Mouse (Mus musculus): ENCODE data around the gene Depp1. TPM values are rescaled to one million over a fixed set of nuclear protein-coding genes. Genes with fewer than 3 reads are reported as not detected.
A peak's percentile ranks its signal among the peaks of the same experiment; 100 is the strongest.

Depp1 gene
- polyA plus RNA-seq, 1 experiment from 2014 or later = 23.5 TPM

- no peak for TF ChIP-seq CTCF (IDR thresholded peaks at IDR 0.05; ENCODE audit: low read depth)
- Histone ChIP-seq H3K4me2 (no peak overlapping the region), H3K36me3 (ENCODE audit: insufficient read depth) (no peaks in the 10 kb centered on the region), H3K9me3 (ENCODE audit: low read depth, low read length) (no peaks in the 10 kb centered on the region), H3K9ac (no peak overlapping the region), H3K27ac (ENCODE audit: low read depth) (no peak overlapping the region), H3K4me3 (ENCODE audit: low read depth, low read length) (no peak overlapping the region), H3K4me1 (ENCODE audit: insufficient read depth) (no peaks in the 10 kb centered on the region), H3K27me3 (ENCODE audit: insufficient read depth, low read length) (no peaks in the 10 kb centered on the region)
- 77% methylated on average over 9 of the region's 9 CpGs for WGBS
- ATAC-seq (ENCODE audit: insufficient read depth) = no peak
- no peak for DNase-seq
Observed at GRCm38 (mm10) chr6:116636581-116637235, 13.7 kb upstream of the Depp1 start.

DNA sequence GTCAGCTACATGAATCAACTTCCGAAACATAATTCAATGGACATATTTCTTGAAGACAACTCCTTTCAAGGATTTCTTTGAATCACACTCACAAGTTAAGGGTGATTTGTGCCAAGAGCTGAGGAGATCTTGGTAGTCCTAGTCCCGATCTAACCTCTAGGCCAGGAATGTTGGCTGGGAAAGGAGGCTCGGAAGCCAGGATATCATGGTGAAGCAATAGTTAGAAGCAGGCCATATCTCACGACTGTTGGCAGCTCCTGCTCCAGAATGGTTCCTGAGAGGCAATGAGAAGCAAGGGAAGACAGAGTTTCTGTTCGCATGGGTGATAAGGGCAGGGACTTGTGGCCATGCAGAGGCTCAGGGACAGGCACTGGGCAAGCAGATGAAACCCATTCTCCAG lies 12.9 kb upstream of the Depp1 start:
- Histone ChIP-seq H3K9me3 (ENCODE audit: low read depth, low read length) (no peaks in the 10 kb centered on the region), H3K36me3 (ENCODE audit: insufficient read depth) (no peaks in the 10 kb centered on the region), H3K27ac (ENCODE audit: low read depth) (no peak overlapping the region), H3K9ac (no peak overlapping the region), H3K4me2 (no peak overlapping the region), H3K27me3 (ENCODE audit: insufficient read depth, low read length) (no peaks in the 10 kb centered on the region), H3K4me3 (ENCODE audit: low read depth, low read length) (no peak overlapping the region), H3K4me1 (ENCODE audit: insufficient read depth) (no peaks in the 10 kb centered on the region)
- 76% methylated on average over 5 of the region's 5 CpGs for WGBS
- DNase-seq (no peak), ATAC-seq (ENCODE audit: insufficient read depth) (no peak)
- TF ChIP-seq CTCF (IDR thresholded peaks at IDR 0.05; ENCODE audit: low read depth) = no peak

DNA sequence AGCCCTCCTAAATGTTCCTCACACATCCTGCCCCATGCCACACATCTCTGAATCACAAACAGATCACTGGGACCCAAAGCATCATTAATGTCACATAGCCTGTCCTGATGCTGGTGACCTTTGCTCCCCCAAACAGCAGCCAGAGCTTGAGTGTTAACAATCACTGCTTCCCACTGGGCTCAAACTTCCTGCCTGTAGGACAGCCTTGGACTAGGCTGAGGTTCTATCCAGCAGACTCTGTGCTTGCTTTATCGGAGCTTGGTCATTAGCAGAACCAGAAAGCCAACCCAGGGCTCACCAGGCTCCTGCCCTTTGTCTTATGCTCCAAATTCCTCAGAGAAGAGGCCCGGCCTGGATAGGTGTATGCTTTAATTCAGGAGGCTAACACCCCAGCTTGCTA lies 11.5 kb upstream of the Depp1 start:
- no peak for DNase-seq
- TF ChIP-seq CTCF (IDR thresholded peaks at IDR 0.05; ENCODE audit: low read depth) = no peak
- no peak overlapping the region for H3K27ac ChIP-seq (ENCODE audit: low read depth)
- H3K27me3 ChIP-seq (ENCODE audit: insufficient read depth, low read length) = no peaks in the 10 kb centered on the region
- ATAC-seq (ENCODE audit: insufficient read depth) = no peak
- H3K4me1 ChIP-seq (ENCODE audit: insufficient read depth) = no peaks in the 10 kb centered on the region
- 75% methylated on average over 2 of the region's 2 CpGs for WGBS
- H3K36me3 ChIP-seq (ENCODE audit: insufficient read depth) = no peaks in the 10 kb centered on the region
- H3K4me2 ChIP-seq = no peak overlapping the region
- H3K9ac ChIP-seq = no peak overlapping the region
- H3K4me3 ChIP-seq (ENCODE audit: low read depth, low read length) = no peak overlapping the region
- no peaks in the 10 kb centered on the region for H3K9me3 ChIP-seq (ENCODE audit: low read depth, low read length)

GRCm38 (mm10) chr6:116639663-116640062 lies 10.7 kb upstream of the Depp1 start:
- Histone ChIP-seq H3K27me3 (ENCODE audit: insufficient read depth, low read length) (no peaks in the 10 kb centered on the region), H3K4me1 (ENCODE audit: insufficient read depth) (no peaks in the 10 kb centered on the region), H3K4me3 (ENCODE audit: low read depth, low read length) (no peak overlapping the region), H3K36me3 (ENCODE audit: insufficient read depth) (no peaks in the 10 kb centered on the region), H3K27ac (ENCODE audit: low read depth) (no peak overlapping the region), H3K4me2 (no peak overlapping the region), H3K9me3 (ENCODE audit: low read depth, low read length) (no peaks in the 10 kb centered on the region), H3K9ac (no peak overlapping the region)
- WGBS = 52% methylated on average over 2 of the region's 2 CpGs
- DNase-seq (no peak), ATAC-seq (ENCODE audit: insufficient read depth) (no peak)
- no peak for TF ChIP-seq CTCF (IDR thresholded peaks at IDR 0.05; ENCODE audit: low read depth)

DNA sequence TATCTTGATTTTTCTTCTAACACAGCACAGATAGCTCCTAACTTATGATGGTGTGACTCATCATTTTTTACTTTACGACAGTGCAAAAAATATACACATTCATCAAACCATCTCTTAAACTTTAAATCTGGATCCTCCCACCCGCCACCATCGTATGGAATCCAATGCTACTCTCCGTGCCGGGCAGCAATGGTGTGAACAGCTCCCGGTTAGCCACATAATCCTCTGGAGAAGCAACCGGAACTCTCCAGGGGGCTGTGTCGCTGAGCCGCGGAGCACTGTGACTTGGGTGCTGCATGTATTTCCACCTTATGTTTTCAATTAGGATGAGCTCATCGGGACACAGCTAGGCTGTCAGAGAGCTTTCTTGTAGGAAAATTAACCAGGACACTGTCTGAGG lies 7.5 kb upstream of the Depp1 start:
- Histone ChIP-seq H3K9ac (no peak overlapping the region), H3K4me3 (ENCODE audit: low read depth, low read length) (no peak overlapping the region), H3K36me3 (ENCODE audit: insufficient read depth) (no peaks in the 10 kb centered on the region), H3K9me3 (ENCODE audit: low read depth, low read length) (no peaks in the 10 kb centered on the region), H3K4me1 (ENCODE audit: insufficient read depth) (no peaks in the 10 kb centered on the region), H3K4me2 (no peak overlapping the region), H3K27ac (ENCODE audit: low read depth) (no peak overlapping the region), H3K27me3 (ENCODE audit: insufficient read depth, low read length) (no peaks in the 10 kb centered on the region)
- ATAC-seq (ENCODE audit: insufficient read depth) = no peak
- WGBS = 72% methylated on average over 11 of the region's 11 CpGs
- TF ChIP-seq CTCF (IDR thresholded peaks at IDR 0.05; ENCODE audit: low read depth) = no peak
- DNase-seq = no peak

GRCm38 (mm10) chr6:116643881-116644280 lies 6.5 kb upstream of the Depp1 start:
- H3K36me3 ChIP-seq (ENCODE audit: insufficient read depth) = no peaks in the 10 kb centered on the region
- no peak overlapping the region for H3K9ac ChIP-seq
- DNase-seq (no peak), ATAC-seq (ENCODE audit: insufficient read depth) (no peak)
- no peaks in the 10 kb centered on the region for H3K27me3 ChIP-seq (ENCODE audit: insufficient read depth, low read length)
- no peak overlapping the region for H3K27ac ChIP-seq (ENCODE audit: low read depth)
- no peak overlapping the region for H3K4me3 ChIP-seq (ENCODE audit: low read depth, low read length)
- H3K4me1 ChIP-seq (ENCODE audit: insufficient read depth) = no peaks in the 10 kb centered on the region
- H3K4me2 ChIP-seq = no peak overlapping the region
- no peaks in the 10 kb centered on the region for H3K9me3 ChIP-seq (ENCODE audit: low read depth, low read length)
- WGBS = 45% methylated on average over 4 of the region's 4 CpGs
- no peak for TF ChIP-seq CTCF (IDR thresholded peaks at IDR 0.05; ENCODE audit: low read depth)

DNA sequence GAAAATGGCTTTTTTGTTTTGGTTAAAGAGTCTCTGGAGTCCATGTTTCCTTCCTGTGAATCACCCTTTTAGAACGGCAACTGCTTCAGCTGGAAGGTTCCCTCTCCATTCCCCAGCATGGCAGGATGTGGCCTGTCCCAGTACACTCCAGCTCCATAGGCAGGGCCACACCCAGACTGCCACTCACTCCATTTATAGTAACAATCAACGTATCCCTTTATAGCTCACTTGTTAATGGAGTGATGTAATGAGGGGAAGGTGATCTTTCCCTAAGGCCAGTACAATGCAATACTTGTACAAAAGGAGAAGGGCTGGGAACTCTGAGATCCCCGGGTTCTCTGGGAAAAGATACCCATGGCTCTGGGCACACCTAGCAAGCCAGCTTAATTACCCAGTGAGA lies 6.1 kb upstream of the Depp1 start:
- no peaks in the 10 kb centered on the region for H3K9me3 ChIP-seq (ENCODE audit: low read depth, low read length)
- no peaks in the 10 kb centered on the region for H3K36me3 ChIP-seq (ENCODE audit: insufficient read depth)
- no peak overlapping the region for H3K4me2 ChIP-seq
- H3K4me3 ChIP-seq (ENCODE audit: low read depth, low read length) = no peak overlapping the region
- 40% methylated on average over 3 of the region's 3 CpGs for WGBS
- no peak for TF ChIP-seq CTCF (IDR thresholded peaks at IDR 0.05; ENCODE audit: low read depth)
- no peaks in the 10 kb centered on the region for H3K27me3 ChIP-seq (ENCODE audit: insufficient read depth, low read length)
- no peaks in the 10 kb centered on the region for H3K4me1 ChIP-seq (ENCODE audit: insufficient read depth)
- peak; percentile 78 for ATAC-seq (ENCODE audit: insufficient read depth)
- DNase-seq = no peak
- H3K27ac ChIP-seq (ENCODE audit: low read depth) = no peak overlapping the region
- no peak overlapping the region for H3K9ac ChIP-seq

DNA sequence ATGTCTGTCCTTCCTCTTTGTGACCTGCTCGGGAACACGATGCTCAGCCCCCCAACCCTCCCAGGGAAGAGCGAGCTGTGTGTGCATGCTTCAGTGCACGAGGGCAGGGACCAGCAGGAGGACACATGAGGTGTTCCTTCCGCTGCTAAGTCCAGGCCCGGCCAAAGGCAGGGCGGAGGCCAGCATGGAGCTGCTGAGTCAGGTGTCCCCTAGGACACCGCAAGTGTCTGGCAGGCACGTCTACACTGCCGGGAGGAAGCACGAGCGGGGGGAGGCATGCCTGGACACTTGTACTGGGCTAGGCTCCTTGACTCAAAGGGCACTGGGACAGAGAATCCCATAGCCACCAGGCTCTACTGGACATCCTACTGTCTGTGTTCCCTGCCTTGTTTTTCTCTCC lies 2.6 kb upstream of the Depp1 start:
- Histone ChIP-seq H3K36me3 (ENCODE audit: insufficient read depth) (no peaks in the 10 kb centered on the region), H3K4me3 (ENCODE audit: low read depth, low read length) (no peak overlapping the region), H3K4me2 (no peak overlapping the region), H3K9me3 (ENCODE audit: low read depth, low read length) (no peaks in the 10 kb centered on the region), H3K27ac (ENCODE audit: low read depth) (no peak overlapping the region), H3K4me1 (ENCODE audit: insufficient read depth) (no peaks in the 10 kb centered on the region), H3K27me3 (ENCODE audit: insufficient read depth, low read length) (no peaks in the 10 kb centered on the region), H3K9ac (no peak overlapping the region)
- no peak for TF ChIP-seq CTCF (IDR thresholded peaks at IDR 0.05; ENCODE audit: low read depth)
- WGBS = 83% methylated on average over 12 of the region's 12 CpGs
- no peak for DNase-seq
- no peak for ATAC-seq (ENCODE audit: insufficient read depth)

Data from lung, embryonic 14.5 days (tissue).